Mouse (Mus musculus): ENCODE measurements around the gene Brd2.

The Brd2 gene

DNA sequence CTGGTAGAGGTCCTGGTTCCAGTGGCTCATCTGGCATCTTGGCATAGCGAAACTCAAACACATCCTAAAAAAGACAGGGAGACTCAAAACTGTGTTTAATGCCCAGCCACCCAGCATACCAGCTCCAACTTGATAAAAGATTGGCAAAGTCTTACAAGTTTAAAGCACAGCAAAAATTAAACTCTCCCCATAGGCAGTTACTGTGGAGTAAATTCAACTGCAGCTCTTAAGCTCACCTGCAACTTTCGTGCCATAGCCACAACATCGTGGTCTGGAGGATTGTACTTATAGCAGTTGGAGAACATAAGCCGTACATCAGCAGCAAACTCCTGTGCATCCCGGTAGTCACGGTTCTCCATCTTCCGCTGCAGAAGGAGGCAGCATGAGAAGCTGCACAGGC, 8.3 kb downstream of the Brd2 start:
- no peak for DNase-seq (ENCODE audit: low spot score)

DNA sequence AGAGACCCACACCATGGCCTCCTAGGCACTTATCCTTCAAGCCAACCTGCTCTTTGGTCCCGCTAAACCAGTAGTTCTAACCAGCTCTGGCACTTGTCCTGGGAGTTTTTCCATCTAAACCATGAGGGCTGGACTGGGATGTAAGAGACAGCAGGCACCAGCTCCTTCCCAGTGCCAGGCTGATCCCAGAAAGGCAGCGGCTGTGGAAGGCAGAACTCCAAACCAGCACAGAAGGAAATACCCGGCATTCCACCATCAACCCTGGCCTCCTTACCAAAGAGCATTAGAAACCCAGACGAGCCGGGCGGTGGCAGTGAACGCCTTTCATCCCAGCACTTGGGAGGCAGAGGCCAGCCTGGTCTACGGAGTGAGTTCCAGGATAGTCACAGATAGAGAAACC, 12.1 kb downstream of the Brd2 start:
- no peak for DNase-seq (ENCODE audit: low spot score)

DNA sequence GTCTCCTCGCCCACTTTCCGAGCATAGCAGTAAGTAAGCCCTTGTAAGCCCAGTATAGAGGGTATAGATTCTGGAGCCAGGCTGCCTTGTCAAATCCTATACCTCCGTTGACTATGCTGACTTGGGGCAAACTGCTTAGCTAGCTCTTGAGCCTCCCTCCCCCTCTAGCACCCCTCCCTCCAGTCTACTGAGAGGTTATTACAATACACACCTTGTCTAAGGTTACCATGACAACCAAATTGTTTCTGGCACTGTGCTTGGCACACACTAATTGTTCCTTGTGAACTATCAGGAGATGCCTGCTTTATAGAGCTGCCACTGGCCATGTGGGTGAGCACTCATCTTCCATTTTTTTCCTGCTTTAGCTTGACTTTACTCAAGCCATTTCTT, 12.6 kb downstream of the Brd2 start:
- DNase-seq (ENCODE audit: low spot score): no peak

DNA sequence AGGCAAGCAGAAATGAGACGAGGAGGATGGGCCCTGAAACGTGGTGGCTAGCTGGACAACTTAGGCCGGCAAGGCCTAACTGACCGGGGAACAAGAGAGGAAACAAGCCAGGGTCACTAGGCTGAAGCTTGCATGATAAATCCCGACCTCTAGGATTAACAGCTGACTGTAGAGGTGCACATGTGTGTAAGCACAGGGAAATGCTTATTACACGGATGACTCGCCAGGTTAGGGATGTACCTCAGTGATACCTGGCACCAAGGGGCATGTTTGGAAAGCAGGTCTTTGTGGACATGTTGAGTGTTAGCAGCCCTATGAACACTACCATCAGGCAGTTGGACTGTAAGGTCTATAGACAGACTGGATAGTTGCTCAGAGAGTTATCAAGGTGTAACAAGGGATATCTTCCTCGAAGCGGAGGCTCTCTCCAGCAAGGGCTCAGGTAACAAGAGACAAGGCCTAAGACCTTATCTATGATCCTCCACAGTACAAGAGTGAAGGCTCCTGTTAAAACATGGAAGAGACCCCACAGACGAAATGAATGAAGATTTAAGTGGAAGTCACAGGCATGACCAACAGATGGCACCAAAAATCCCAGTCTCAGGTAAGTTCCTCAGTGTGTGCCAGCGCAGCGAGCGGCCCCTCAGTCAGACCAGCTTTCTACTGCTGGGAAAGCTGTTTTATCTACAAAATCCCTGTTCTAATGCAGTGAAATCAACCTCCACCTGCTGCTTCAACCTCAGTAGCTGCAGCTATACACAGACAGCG, 13.2 kb downstream of the Brd2 start:
- DNase-seq (ENCODE audit: low spot score): no peak

DNA sequence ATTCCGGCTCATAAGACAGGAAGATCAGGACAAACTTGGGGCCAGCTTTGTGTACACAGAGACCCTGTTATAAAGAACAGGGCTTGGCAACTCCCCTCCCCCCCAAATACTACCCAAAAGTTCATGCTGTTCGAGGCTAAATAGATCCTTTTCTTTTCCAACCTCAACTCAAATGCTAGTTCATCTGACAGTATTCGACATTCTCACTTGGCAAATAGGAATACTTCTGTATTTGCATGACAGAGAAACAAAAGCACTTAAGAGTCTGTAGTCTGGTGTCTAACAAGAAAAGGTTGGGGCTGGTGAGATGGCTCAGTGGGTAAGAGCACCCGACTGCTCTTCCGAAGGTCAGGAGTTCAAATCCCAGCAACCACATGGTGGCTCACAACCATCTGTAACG, 14.0 kb downstream of the Brd2 start:
- DNase-seq (ENCODE audit: low spot score): no peak

DNA sequence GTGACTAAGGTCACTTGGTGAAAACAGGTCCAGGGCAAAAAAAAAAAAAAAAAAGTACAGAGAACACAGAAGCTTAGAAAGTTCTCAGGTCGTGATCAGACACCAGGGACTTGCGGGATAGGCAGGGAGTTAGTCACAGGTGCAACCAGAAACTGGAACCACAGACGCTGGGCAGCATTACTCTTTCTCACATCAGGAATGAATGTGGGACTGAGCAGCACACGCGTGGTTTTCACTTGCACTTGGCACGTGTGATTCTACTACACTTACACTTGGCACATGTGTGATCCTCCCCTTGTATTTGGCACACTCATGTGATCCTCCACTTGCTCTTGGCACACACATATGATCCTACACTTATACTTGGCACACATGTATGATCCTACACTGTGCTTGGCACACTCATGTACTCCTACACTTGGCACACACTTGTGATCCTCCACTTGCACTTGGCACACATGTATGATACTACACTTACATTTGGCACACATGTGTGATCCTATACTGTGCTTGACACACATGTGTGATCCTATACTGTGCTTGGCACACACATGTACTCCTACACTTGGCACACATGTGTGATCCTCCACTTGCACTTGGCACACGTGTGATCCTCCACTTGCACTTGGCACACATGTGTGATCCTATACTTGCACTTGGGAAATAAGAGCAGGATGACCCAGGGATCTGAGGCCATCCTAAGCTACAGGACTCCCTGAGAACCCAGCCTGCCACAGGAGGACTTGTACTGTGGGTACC, 15.1 kb downstream of the Brd2 start:
- DNase-seq (ENCODE audit: low spot score): no peak

DNA sequence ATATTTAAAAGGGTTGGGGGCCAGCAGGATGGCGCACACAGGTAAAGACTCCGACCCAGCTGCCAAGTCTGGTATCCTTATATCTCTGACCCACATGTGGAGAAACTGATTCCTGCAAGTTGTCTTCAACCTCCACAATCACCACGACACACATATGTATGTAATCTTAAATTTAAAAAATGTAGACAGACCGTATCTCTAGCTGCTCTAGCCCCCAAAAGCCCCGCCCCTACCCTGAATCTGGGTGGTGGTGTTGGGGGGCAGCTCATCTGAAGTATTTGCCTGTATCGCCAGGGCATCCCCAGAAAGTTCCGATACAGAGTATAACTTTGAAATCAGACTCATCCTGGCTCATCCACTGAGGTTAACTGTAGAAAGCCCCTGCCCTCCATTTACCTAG, 15.9 kb downstream of the Brd2 start:
- no peak for DNase-seq (ENCODE audit: low spot score)

DNA sequence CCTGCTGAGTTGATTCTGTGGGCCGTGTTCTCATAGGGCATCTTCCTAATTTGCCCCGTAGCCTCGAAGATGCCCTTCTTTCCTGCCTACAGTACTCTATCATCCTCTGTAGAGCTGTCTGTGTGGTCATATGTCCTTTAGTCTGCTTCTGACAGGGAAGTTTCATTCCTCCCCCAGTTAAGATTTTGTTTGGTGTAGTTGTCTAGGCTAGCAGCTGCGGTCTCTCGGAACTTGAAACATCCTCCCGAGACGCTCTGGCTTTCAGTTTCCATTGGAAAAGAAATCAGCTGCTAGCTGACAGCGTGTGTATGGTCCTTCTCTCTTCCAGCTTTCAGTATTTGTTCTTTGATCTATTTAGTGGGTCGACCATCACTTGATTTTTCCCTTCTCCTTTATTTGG, 17.6 kb downstream of the Brd2 start:
- DNase-seq (ENCODE audit: low spot score): no peak

DNA sequence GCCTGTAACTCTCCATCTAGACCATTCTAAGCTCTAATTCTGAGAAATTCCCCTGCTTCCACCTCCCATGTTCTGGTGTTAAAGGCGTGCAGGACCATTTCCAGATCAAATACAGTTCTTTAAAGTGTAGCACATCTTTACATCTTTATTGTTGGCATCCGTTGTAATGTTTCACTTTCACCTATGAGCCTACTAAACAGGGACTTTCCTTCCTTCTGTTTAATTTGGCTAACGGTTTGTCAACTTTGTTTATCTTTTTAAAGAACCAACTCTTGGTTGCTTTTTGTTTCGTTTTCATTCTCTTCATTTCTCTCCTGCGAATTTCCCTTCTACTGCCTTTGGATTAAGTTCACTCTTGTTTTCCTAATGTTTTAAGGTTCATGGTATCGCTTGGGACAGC, 19.6 kb downstream of the Brd2 start:
- DNase-seq (ENCODE audit: low spot score): no peak

DNA sequence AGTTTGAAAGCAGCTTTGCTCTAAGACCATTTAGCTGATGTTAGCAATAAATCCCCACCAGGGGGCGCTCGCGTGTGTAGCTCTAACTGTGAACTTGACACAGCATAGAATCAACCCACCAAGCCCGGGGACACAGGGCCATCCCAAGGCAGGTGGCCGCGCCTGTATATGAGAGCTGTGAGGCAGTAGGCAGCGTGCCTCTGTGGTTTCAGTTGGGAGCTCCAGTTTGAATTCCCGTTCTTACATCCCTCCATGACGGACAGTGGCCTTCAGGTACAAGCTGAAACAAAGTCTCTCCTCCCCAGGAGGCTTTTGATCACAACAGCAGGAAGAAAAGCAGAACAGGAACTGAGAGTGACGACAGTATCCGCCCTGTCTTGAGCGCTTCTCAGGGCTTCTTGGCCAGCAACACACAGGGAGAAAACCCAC, 20.8 kb downstream of the Brd2 start:
- peak; percentile 79 for DNase-seq (ENCODE audit: low spot score)

DNA sequence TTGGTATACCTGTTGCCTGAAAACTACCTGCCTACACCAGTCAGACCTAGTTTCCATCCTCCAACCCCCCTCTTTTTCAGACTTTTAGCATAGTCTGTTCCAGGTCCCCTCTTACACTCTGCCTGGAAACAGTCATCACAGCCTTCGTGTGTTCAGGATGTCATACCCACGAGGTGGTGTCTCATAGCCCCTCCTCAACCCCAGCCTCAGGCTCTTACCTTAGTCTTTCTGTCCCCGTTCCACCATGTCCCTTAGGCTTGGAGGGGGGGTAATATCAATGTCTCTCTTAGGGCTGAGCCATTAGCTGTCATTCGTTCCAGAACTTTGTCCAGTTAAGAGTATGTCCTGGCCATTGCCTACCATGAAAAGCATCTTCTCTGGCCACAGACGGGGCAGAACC, 21.2 kb downstream of the Brd2 start:
- no peak for DNase-seq (ENCODE audit: low spot score)

DNA sequence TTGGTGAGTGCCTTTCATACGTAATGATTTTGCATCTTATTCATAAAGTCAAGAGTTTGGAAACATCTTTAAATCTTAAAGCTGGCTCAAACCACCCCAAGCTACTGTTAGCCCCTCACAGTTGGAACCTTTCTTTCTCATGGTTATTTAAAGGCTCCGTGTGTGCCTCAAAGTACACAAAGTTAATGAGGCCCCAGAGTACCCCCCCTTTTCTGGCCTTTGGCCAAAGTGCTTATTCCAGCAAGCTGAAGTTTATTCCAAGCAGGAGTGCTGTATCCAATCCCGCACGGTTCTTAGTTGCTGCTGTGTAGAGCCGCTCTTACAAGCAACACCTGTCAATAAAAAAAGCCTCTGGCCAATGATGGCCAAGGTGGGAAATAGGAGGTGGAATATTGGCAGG, 22.9 kb downstream of the Brd2 start:
- DNase-seq (ENCODE audit: low spot score): no peak

DNA sequence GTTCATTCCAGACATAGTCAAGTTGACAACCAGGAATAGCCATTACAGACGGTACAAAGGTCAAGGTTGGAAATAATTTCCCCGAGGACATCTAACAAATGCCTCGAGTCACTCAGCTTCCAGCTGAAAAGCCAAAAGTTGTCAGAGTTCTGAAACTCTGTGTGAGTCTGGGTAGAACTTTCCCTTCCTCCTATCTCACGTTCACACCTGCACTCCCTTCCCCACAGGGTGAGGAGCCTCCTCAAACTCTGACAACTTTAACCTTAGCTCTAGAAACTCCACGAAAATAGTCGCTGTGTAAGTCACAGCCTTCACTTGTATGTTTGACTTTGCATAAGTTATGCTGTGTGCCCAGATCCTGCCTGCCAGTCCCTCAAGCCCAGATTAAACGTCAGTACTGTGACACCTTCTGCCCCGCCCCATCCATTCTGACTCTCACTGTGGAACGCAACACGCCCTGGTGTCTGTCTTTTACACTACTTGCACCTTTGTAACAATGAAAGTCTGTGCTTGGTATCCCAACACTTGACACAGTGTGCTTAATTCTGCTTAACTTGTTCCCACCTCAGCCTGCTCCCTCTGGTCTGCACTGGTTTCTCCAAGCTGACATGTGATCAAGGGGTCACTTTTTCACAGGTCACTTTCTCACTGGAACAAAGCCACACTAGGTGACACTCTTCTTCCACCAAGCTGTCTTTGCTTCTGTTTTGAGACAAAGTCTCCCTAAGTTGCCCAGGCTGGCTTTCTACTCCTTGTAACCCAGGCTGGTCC, 23.5 kb downstream of the Brd2 start:
- DNase-seq (ENCODE audit: low spot score): no peak

DNA sequence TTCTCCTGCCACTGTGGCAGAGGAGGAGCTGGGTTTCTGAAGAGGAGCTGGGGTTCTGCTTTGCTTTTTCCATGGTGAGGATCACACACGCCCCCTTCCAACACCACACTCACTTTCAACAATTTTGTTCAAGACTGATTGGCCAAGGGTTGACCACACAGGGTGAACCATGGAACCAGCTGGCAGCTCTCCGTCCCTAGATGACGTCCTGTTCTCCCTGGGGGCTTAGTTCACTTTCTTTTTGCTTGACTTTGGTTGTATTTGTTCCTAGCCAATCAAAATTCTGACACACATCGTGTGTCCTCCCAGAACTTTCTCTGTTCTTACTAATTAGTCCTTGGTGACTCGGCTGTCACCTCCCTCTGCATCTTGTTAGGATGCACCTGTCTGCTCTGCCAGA, 25.2 kb downstream of the Brd2 start:
- DNase-seq (ENCODE audit: low spot score): no peak

DNA sequence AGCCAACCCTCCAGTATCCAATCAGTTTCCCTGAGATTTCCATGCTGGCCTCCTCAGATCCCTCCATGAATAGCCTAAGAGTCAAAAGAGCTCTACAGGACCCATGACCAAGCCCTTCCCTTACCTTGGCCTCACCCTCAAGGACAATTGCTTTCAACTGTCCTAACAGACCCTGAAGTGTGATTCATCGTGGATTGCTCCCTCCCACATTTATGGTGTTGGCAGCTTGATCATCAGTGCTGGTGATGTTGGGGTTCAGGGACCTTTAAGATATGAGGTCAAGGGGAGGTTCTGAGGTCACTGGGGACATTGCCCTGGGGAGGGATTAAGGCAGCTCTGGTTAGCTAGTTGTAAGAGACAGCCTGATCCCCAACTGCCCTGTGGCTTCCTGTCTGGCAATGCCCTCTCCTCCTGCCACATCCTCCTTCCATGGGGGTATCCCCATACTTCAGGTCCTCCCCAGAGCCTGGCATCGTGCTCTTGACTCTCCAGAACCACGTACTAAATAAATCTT, 25.9 kb downstream of the Brd2 start:
- DNase-seq (ENCODE audit: low spot score): no peak

DNA sequence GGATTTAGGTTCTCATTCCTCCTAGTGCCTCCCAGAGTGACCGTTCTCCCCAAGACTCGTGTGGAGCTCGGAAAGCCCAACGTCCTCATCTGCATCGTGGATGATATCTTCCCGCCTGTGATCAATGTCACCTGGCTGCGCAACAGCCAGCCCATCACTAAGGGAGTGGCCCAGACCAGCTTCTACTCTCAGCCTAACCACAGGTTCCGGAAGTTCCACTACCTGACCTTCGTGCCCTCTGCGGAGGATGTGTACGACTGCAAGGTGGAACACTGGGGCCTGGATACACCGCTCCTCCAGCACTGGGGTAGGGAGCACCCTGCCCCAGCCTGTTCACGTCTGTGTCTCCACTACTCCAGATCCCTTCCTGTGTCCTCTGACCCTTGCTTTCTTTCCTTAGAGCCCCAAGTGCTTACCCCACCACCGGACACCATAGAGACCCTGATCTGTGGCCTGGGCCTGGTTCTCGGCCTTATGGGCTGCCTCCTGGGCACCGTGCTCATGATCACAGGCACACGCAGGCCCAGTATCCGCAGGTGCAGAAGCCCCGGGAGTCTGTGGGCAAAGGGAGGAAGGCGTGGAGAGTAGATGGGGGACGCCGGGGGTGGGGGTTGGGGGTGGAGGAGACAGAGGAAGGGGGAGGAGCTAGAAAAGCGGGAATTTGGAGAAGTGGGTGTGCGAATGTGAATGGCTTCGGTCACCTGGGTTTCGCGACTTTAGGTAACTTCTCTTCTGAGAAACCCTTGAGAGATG, 28.0 kb downstream of the Brd2 start:
- no peak for DNase-seq (ENCODE audit: low spot score)

DNA sequence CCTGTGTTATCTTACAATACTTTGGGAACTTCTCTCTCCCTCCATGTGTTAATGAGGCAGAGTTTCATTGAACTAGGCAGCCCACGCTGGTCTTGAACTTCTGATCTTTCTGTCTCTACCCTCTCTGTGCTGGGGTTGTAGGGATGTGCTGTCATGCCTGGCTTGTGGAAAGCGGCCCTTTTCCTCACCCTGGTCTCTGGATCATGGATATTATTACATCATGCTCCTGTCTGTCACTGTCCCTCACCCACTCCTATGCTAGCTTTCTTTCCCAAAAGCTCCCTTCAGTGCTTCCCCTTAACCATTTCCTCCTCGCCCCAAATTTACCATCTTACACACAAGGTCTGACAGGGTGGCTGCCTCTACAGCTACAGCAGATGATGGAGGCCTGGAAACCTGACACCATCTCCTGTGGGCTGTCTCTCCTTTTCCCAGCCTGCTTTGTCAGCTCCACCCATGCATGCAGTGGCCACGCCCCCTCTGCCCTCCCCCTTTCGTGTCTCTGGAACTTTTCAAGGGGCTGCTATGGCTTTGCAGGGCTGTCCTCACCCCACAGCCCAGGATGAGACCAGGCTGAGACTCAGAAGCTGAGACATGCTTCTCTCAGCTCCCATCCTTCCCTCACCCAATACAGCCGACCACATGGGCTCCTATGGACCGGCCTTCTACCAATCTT, 29.1 kb downstream of the Brd2 start:
- no peak for DNase-seq (ENCODE audit: low spot score)

DNA sequence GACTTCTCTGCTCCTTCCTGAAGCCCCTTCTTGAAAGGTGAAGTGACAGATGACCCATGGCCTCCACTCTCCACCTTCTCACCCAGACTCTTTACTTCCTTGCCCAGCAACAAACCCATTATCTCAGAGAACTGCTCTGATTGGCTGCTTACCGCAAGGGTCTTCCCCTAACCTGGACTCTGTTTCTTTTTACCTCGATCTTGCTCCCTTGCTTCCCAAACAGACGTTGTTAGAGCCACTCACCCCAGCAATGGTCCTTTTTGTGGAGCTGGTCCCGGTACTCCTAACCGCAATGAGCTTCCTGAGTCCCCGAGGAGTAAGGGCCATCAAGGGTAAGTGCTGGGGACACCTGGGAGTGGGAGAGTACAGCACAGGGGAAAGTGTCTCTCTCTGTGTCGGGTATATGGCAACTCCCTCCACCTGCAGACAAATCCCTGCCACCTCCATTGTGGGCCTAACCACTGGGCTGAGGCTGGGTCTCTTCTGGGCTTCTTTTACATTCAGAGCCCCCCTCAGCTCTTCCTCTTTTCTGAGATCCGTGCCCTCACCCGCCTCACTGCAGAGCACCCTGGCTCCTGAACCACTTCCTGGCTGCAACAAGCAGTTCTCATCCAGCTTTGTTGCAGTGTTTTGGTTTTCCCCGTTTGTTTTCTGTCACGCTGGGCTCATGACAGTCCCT, 30.1 kb downstream of the Brd2 start, which contains the start of gene H2-Oa:
TSS of gene H2-Oa (plus strand) at position 144 of the 679 bp plus-strand sequence.
- DNase-seq (ENCODE audit: low spot score): no peak

DNA sequence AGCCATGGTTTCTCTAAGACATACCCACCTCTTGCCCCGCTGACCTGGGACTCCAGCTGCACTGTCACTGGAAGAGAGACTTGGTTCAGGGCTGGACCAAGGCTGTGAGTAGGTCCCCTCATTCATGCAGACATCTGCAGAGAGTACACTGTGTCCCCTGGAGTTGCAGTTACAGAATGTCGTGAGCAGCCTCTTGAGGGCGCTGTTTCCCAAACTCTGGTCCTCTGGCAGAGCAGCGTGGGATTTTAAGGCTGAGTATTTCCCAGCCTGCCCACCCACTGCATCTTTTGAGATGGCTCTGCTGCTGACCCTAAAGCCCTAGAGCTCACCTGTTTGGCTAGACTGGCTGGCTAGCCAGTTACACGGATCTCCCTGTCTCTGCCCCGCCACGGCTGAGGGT, 31.5 kb downstream of the Brd2 start:
- DNase-seq (ENCODE audit: low spot score): no peak

DNA sequence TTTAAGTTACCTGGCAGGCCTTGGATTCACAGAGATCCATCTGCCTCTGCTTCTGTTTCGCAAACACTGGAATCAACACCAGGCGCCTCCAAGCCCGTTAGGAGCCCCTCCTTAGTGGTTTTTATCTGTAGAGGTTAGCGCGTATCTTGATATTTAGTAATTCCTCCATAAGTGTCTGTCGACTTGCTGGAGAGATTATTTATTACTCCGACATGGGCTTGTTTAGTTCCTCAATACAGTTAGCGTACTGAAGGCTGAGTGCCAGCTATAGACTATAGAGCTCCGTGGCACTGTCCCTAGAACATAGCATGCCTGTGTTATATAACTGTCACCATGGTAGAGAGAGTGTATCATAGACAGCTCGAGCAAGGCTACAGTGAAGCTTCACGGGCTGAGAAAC, 34.3 kb downstream of the Brd2 start:
- DNase-seq (ENCODE audit: low spot score): no peak

DNA sequence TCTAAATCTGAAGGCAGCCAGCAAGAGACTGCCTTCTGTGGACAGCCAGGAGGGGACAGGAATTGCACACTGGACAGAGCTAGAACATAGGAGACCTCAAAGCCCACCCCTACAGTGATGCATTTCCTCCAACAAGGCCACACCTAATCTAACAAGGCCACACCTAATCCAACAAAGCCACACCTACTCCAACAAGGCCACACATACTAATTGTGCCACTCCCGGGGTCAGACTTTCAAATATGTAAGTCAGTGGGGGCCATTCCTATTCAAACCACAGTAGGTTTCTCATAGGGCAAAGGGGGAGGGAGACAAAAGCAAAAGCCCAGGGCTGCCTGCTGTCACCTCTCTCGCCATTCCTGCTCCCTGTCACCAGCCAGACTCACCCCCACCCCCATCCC, 35.0 kb downstream of the Brd2 start:
- DNase-seq (ENCODE audit: low spot score): no peak

Data from urinary bladder, postnatal 10 days (tissue).